Mouse (Mus musculus): ENCODE data around the gene Vmn2r5. TPM values are rescaled to one million over a fixed set of nuclear protein-coding genes. Genes with fewer than 3 reads are reported as not detected.
"Not testable (repeated sequence)": the region's sequence is repeated elsewhere in the genome, so short reads cannot be mapped to it uniquely, and the experiment has no call there.

Gene Vmn2r5
- not detected in 2 replicates for polyA plus RNA-seq (2014; fragmentation: Nextera tagmentation; extraction: Ambion mirVana)

GRCm38 (mm10) chr3:64509742-64510141 is at the start of gene Vmn2r5:
Gene Vmn2r5 (minus strand): TSS chr3:64509842.
- H3K4me1 ChIP-seq (ENCODE audit: control insufficient read depth, insufficient read depth, low read length); ATAC-seq (ENCODE audit: low FRiP score); H3K9me3 ChIP-seq (ENCODE audit: control insufficient read depth, low read length); H3K9ac ChIP-seq (ENCODE audit: low read length); H3K36me3 ChIP-seq (ENCODE audit: control insufficient read depth, insufficient read depth, low read length); DNase-seq (ENCODE audit: low spot score, missing footprints); H3K4me2 ChIP-seq; H3K27ac ChIP-seq (ENCODE audit: low read depth, low read length); H3K4me3 ChIP-seq (ENCODE audit: low read depth, low read length); H3K27me3 ChIP-seq (ENCODE audit: control insufficient read depth, insufficient read depth, low read length): not testable (repeated sequence)
- WGBS: no CpG with 5 or more reads among the region's 2 CpGs

GRCm38 (mm10) chr3:64523585-64523984 is 13.9 kb upstream of the Vmn2r5 start:
- not testable (repeated sequence) for H3K4me2 ChIP-seq; H3K27ac ChIP-seq (ENCODE audit: low read depth, low read length); H3K4me1 ChIP-seq (ENCODE audit: control insufficient read depth, insufficient read depth, low read length); ATAC-seq (ENCODE audit: low FRiP score); H3K4me3 ChIP-seq (ENCODE audit: low read depth, low read length); H3K36me3 ChIP-seq (ENCODE audit: control insufficient read depth, insufficient read depth, low read length); H3K27me3 ChIP-seq (ENCODE audit: control insufficient read depth, insufficient read depth, low read length); DNase-seq (ENCODE audit: low spot score, missing footprints); H3K9ac ChIP-seq (ENCODE audit: low read length); H3K9me3 ChIP-seq (ENCODE audit: control insufficient read depth, low read length)
- 75% methylated on average over 1 of the region's 1 CpGs for WGBS

Other genes with a start within 250 kb of the Vmn2r5 start
- not detected in 2 replicates for gene Vmn2r3, start 220.1 kb downstream of the Vmn2r5 start, polyA plus RNA-seq (2014; fragmentation: Nextera tagmentation; extraction: Ambion mirVana)
- not detected in 2 replicates for gene Vmn2r4, start 94.5 kb downstream of the Vmn2r5 start, polyA plus RNA-seq (2014; fragmentation: Nextera tagmentation; extraction: Ambion mirVana)
- gene Vmn2r6, start 56.0 kb upstream of the Vmn2r5 start, polyA plus RNA-seq (2014; fragmentation: Nextera tagmentation; extraction: Ambion mirVana): not detected in 2 replicates